Mouse (Mus musculus): ENCODE measurements around the gene Hist1h2ah. TPM values are rescaled to one million over a fixed set of nuclear protein-coding genes. Genes with fewer than 3 reads are reported as not detected.

Gene Hist1h2ah
- polyA plus RNA-seq, 1 experiment from 2014 or later, result 3.3 TPM

DNA sequence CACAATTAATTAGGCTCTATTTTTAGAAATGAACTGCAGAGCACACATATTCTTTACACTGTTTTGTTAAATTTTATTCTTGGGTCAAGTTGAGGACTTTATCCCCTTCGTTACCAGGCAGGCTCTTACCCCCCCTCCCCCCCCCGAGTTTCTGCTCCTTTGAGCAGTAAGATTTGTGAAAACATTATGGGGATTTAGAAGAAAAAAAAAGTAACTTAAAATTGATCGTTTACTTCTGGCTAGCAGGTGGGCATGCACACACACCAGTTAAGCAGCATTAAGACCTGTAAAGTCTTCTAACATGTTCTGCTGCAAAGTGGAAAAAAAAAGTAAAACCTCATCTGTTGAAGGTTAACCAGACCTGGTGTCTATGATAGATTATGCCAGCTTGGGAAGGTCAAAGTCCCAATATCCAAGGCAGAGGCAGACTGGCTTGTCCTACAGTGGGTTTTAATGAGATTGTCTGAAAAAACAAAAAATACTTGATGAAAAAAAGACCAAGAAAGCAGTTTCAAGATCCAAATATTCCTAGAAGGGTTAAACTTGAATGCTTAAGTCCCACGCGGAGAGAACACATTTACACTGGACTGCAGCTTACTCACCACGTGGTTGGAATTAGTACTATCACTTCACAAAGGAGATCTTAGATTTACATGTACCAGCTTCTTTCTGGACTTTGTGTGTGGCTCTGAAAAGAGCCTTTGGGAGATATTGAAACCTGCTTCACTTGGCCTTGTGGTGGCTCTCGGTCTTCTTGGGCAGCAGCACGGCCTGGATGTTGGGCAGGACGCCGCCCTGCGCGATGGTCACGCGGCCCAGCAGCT lies 713 bp downstream of the Hist1h2ah start:
- Histone ChIP-seq H3K27me3 (replicated peaks) (no peaks in the 10 kb centered on the region), H3K4me3 (peak overlapping the region; percentile 27), H3K9ac (peak overlapping the region; percentile 47), H3K4me2 (replicated peaks) (peak overlapping the region; percentile 69), H3K4me1 (peaks cover 21% of the 10 kb centered on the region), H3K36me3 (no peaks in the 10 kb centered on the region), H3K27ac (0 out of 2 replicates have a peak overlapping the region, but pooled peaks have one; percentile 27), H3K9me3 (no peaks in the 10 kb centered on the region)
- no peak for ATAC-seq (ENCODE audit: low FRiP score, low read depth)
- WGBS, result 1% methylated on average over 14 of the region's 14 CpGs

DNA sequence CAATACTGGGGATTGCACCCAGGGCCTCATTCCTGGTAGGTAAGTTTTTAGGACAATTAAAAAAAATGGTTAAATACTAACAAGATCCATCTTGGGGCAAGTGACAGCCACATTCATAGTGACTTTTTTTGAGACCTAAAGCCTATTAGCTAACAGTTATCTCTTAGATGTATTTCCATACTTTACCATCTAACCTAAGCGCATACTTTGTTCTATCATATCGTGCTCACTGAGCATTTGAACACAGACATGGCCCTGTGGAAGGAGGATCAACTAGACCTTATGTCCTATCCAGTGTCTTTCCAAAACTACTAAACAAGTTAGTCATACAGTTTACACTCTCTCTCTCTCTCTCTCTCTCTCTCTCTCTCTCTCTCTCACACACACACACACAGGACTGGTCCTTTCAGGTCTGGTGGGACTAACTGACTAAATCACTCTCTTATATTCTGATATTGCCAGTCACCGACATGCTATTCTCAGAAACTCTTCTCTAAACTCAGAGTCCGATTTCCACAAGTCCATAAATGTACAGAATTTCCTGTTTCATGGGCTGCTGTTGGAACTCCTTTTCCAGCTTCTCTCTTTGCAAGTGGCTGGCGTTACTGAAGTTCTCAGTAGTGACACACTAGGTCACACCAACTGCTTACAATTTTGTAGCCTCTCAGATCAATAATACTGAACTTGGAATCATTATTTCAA lies 1.5 kb downstream of the Hist1h2ah start:
- H3K4me3 ChIP-seq, result 0 out of 2 replicates have a peak overlapping the region, but pooled peaks have one; percentile 5
- no peak overlapping the region for H3K27ac ChIP-seq
- ATAC-seq (ENCODE audit: low FRiP score, low read depth), result no peak
- WGBS, result 56% methylated on average over 5 of the region's 5 CpGs
- peak overlapping the region; percentile 47 for H3K9ac ChIP-seq
- no peaks in the 10 kb centered on the region for H3K9me3 ChIP-seq
- no peaks in the 10 kb centered on the region for H3K36me3 ChIP-seq
- H3K4me2 ChIP-seq (replicated peaks), result peak overlapping the region; percentile 69
- H3K4me1 ChIP-seq, result peaks cover 21% of the 10 kb centered on the region
- H3K27me3 ChIP-seq (replicated peaks), result no peaks in the 10 kb centered on the region

DNA sequence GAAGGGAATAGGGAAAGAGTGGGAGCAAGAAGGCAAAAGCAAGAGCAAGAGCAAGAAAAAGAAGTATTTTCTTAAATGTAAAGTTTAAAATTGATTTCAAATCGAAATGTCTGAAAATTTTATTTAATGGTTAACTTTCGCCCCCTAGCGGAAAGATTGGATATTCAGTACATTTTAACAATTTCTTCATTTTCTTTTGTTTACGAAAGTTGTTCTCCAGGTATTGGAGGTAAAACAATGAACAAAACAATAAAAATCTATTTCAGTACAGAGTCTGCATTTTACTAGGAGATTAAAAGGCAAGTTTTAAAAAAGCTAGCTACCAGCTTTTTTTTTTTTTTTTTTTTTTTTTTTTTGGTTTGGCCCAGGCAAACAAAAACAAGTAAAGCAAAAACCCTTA lies 4.9 kb downstream of the Hist1h2ah start:
- Histone ChIP-seq H3K9me3 (no peaks in the 10 kb centered on the region), H3K27me3 (replicated peaks) (no peaks in the 10 kb centered on the region), H3K27ac (no peak overlapping the region), H3K4me2 (replicated peaks) (no peak overlapping the region), H3K9ac (no peak overlapping the region), H3K4me1 (peaks cover 13% of the 10 kb centered on the region; the same call in 1 of the 2 replicates), H3K4me3 (no peak overlapping the region), H3K36me3 (no peaks in the 10 kb centered on the region)
- 21% methylated on average over 4 of the region's 4 CpGs for WGBS
- no peak for ATAC-seq (ENCODE audit: low FRiP score, low read depth)

DNA sequence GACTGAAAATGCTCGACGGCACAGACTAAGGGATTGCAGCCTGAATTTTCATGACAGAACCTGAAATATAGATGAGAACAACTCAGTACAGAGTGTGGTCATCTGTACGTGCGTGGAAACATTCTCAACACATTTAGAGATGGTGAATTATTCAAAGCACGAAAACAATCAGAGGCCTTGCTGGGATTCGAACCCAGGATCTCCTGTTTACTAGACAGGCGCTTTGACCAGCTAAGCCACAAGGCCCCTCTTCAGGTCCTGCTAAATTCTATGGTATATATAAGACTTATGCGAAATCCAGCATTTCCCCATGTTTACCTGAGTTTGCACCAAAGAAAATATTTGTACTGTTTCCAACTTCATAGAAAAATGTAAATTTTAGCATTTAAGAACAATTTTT lies 5.4 kb downstream of the Hist1h2ah start:
- H3K4me3 ChIP-seq, result no peak overlapping the region
- no peaks in the 10 kb centered on the region for H3K27me3 ChIP-seq (replicated peaks)
- H3K4me1 ChIP-seq, result peaks cover 12% of the 10 kb centered on the region; the same call in 1 of the 2 replicates
- H3K27ac ChIP-seq, result no peak overlapping the region
- H3K4me2 ChIP-seq (replicated peaks), result peak overlapping the region; percentile 59; the same call in 1 of the 2 replicates
- no peaks in the 10 kb centered on the region for H3K36me3 ChIP-seq
- WGBS, result 27% methylated on average over 8 of the region's 8 CpGs
- ATAC-seq (ENCODE audit: low FRiP score, low read depth), result no peak
- no peak overlapping the region for H3K9ac ChIP-seq
- no peaks in the 10 kb centered on the region for H3K9me3 ChIP-seq

DNA sequence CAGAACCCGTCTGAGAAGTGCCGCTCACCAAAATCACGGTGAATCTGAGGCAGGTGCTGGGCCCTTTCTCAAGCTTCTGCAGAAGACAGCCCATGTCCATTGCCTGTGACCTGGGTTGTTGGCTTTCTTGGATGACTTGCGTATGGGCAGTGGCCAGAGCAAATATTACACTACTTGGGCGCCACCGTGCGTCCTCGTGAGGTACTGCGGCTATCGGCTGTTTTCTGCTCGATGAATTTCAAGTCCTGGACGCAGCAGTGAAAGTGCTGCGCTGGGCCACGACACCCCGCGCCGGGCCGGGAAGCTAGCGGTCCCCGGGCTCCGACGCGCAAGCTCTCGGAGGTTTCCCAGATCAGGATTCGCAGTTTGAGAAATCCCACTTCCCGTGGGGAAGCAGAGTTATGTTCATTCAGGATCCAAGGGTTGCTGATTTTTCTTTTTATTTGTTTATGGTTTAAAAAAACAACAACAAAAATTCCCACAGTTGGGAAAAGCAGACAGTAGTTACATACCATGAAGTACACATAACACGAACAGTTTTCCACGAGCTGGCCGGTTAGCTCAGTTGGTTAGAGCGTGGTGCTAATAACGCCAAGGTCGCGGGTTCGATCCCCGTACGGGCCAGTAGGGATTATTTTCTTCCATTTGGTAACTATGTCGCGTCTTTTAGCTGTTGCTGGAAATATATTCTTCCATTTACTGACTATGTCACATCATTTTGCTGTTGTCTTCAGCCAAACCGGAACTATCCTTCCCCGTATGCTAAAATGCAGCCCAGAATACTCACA lies 6.5 kb downstream of the Hist1h2ah start:
- ATAC-seq (ENCODE audit: low FRiP score, low read depth), result peak; percentile 84
- WGBS, result under 1% methylated on average over 40 of the region's 40 CpGs
- peaks cover 2% of the 10 kb centered on the region; the same call in 1 of the 2 replicates for H3K4me1 ChIP-seq
- H3K4me3 ChIP-seq, result peak overlapping the region; percentile 42
- H3K4me2 ChIP-seq (replicated peaks), result peak overlapping the region; percentile 59
- peak overlapping the region; percentile 56 for H3K9ac ChIP-seq
- no peaks in the 10 kb centered on the region for H3K27me3 ChIP-seq (replicated peaks)
- H3K36me3 ChIP-seq, result no peaks in the 10 kb centered on the region
- 0 out of 2 replicates have a peak overlapping the region, but pooled peaks have one; percentile 37 for H3K27ac ChIP-seq
- H3K9me3 ChIP-seq, result no peaks in the 10 kb centered on the region

DNA sequence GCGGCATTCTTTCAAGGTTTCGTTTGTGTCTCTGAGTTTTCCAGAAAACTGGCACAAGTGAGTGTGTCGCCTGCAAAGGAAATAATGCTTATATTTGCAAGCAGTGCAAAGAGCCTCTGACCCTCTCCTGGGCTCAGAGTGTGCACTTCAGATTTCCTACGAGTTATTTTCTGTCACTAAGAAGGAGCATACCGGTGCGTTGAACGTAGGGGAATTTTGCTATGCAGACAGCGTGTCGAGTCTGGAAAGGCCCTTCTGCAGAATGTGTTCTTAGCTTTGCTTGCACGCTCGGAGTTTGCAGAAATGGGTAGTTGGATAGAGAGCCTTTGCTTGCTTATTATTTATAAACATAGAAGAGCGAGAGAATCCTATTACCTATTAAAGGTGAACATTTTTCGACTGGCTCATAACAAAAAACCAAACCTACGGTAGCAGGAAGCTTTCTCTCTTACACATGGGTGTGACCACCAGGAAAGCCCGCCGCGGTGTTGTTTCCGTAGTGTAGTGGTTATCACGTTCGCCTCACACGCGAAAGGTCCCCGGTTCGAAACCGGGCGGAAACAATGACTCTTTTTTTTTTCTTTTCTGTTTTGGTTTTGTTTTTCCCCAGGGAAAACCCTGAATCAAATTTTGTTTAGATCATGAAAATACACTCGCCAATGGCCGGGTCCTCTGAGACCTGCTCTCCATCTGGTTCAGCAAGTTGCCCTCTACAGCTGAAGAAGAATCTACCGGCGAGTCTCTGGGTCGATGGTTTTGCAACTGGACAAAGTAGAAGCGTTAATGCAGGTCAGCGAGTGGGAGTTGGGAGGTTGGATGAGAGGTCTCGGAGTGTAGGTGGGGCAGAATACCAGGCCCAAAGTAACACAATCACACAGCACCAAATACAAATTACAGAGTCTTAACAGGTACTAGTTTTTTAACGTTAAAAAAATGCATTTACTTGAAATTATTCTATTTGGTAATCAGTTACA lies 9.0 kb downstream of the Hist1h2ah start:
- Histone ChIP-seq H3K4me3 (peak overlapping the region; percentile 37), H3K27ac (no peak overlapping the region)

DNA sequence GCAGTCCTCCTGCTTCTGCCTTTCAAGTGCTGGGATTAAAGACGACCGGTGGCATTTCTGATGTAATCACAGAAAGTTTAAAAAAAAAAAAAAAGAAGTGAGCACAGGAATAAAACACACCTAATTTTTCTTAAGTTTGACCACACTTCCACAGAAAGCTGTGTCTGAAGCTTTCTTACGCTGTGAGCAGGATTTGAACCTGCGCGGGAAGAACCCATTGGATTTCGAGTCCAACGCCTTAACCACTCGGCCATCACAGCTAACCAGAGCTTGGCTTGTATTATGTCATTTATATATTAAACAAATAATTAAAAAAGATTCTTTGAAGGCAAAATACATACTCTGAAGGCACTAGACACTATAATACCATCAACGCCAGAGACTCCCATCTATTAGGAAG lies 13.1 kb downstream of the Hist1h2ah start:
- no peaks in the 10 kb centered on the region for H3K9me3 ChIP-seq
- WGBS, result under 1% methylated on average over 9 of the region's 9 CpGs
- peak overlapping the region; percentile 67 for H3K4me2 ChIP-seq (replicated peaks)
- H3K36me3 ChIP-seq, result no peaks in the 10 kb centered on the region
- H3K27ac ChIP-seq, result no peak overlapping the region
- H3K4me3 ChIP-seq, result peak overlapping the region; percentile 42
- peaks cover 24% of the 10 kb centered on the region for H3K27me3 ChIP-seq (replicated peaks)
- H3K4me1 ChIP-seq, result no peaks in the 10 kb centered on the region; the same call in 1 of the 2 replicates
- no peak overlapping the region for H3K9ac ChIP-seq
- peak; percentile 70 for ATAC-seq (ENCODE audit: low FRiP score, low read depth)

More for the DNA sequence above, 9.0 kb downstream of the Hist1h2ah start:
- Histone ChIP-seq H3K27me3 (replicated peaks) (no peaks in the 10 kb centered on the region), H3K9me3 (no peaks in the 10 kb centered on the region), H3K4me2 (replicated peaks) (peak overlapping the region; percentile 61), H3K9ac (peak overlapping the region; percentile 30; the same call in 1 of the 2 replicates), H3K4me1 (no peaks in the 10 kb centered on the region), H3K36me3 (no peaks in the 10 kb centered on the region)
- no peak for ATAC-seq (ENCODE audit: low FRiP score, low read depth)
- 1% methylated on average over 35 of the region's 35 CpGs for WGBS

DNA sequence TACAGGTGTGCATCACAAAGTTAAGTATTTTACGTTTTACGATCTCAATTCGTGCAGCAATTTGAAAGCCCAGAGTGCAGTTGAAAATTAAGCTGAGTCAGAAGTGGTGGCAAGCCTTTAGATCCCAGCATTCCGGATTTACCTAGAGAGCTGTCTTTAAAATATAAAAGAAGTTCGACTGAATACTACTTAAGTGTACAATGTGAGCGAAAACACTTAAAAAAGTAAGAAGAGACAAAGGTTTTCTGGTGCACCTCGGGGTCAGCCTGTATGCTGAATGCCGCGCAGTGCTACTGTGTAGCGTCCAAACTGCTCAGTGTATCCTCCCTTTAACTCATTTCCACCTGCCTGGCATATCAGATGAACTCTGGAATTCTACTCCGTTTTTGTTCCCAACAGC lies 13.8 kb downstream of the Hist1h2ah start:
- Histone ChIP-seq H3K4me2 (replicated peaks) (peak overlapping the region; percentile 67), H3K36me3 (no peaks in the 10 kb centered on the region), H3K4me1 (no peaks in the 10 kb centered on the region; the same call in 1 of the 2 replicates), H3K9me3 (no peaks in the 10 kb centered on the region), H3K27me3 (replicated peaks) (peaks cover 25% of the 10 kb centered on the region), H3K9ac (peak overlapping the region; percentile 5; the same call in 1 of the 2 replicates), H3K4me3 (peak overlapping the region; percentile 42), H3K27ac (no peak overlapping the region)
- WGBS, result under 1% methylated on average over 11 of the region's 11 CpGs
- ATAC-seq (ENCODE audit: low FRiP score, low read depth), result no peak

DNA sequence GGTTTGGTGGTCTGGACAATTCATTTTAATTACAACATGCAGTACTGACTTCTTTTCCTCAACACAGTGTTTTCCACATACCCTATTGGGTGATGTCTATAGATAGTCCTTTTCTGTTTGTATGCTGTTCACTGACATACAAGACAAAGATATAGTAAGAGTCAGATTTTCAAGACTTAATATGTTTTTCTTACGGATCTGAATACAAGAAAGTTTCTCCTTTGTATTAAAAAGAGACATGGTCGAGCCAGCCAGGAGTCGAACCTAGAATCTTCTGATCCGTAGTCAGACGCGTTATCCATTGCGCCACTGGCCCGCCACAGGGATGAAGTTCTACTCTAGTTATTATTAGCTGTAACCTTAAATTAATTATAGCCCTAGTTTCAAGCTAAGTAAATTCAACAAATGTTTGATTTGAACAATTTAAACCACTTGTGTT lies 14.4 kb downstream of the Hist1h2ah start:
- no peak overlapping the region for H3K27ac ChIP-seq
- no peaks in the 10 kb centered on the region; the same call in 1 of the 2 replicates for H3K4me1 ChIP-seq
- no peak overlapping the region for H3K9ac ChIP-seq
- under 1% methylated on average over 8 of the region's 8 CpGs for WGBS
- peaks cover 30% of the 10 kb centered on the region for H3K27me3 ChIP-seq (replicated peaks)
- peak overlapping the region; percentile 67 for H3K4me2 ChIP-seq (replicated peaks)
- H3K36me3 ChIP-seq, result no peaks in the 10 kb centered on the region
- peak overlapping the region; percentile 42 for H3K4me3 ChIP-seq
- peak; percentile 59; the same call in 1 of the 2 replicates for ATAC-seq (ENCODE audit: low FRiP score, low read depth)
- no peaks in the 10 kb centered on the region for H3K9me3 ChIP-seq

DNA sequence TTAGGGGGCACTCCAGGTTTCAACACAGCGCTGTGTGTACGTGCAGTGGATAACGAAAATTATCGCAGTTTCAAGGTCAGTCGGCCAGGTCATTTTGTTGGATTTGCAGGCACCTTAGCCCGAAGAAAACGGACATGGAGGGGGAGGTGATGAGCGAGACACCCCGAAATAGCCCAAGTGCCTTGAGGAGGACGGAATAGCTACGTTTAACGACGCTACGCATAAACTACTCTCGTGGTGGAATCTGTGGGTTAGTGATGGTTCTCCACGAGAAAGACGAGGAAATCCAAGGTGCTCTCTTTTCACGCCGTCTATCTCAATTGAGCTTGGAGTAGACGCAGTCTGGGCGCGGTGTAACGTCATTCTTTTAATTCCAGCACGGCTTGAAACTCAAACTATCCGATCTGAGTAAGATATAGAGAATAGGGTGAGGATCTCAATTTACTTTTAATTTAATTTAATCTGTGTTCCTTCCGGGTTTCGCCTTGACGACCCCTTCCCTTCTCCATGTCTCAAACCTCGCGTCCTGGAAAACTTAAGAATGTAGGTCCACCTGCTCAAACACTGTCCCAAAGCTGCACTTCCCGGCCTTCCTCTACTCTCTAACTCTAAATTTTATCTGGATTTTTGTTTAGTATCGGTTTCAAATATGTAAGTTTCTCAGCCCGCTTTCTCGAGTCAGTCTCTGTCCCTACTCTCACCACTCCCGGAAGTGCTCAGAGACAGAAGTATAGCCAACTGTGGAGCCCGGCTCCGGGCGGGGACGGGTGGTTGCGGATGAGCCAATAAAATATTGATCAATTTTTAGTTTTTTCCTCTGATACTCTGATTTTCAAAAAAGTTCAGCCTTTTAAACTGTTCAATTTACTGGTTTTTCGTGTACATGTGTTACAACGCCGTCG lies 15.2 kb downstream of the Hist1h2ah start:
- under 1% methylated on average over 44 of the region's 44 CpGs for WGBS
- Histone ChIP-seq H3K9me3 (no peaks in the 10 kb centered on the region), H3K27me3 (replicated peaks) (peaks cover 36% of the 10 kb centered on the region), H3K9ac (0 out of 2 replicates have a peak overlapping the region, but pooled peaks have one; percentile 35), H3K4me1 (no peaks in the 10 kb centered on the region; the same call in 1 of the 2 replicates), H3K4me2 (replicated peaks) (peak overlapping the region; percentile 67), H3K27ac (no peak overlapping the region), H3K36me3 (no peaks in the 10 kb centered on the region), H3K4me3 (peak overlapping the region; percentile 40)
- ATAC-seq (ENCODE audit: low FRiP score, low read depth), result no peak

All from neural tube, embryonic 12.5 days (tissue).